8 mouse cellular contexts compared by ENCODE assay signal in genomic region chr11:69914372-69914764, GRCm38 (mm10). TPM values are rescaled to one million over a fixed set of nuclear protein-coding genes. Genes with fewer than 3 reads are reported as not detected.
DNase-seq lines count a peak whose midpoint lies in the region; ATAC-seq and TF ChIP-seq lines count a peak whose summit lies in the region.

No protein-coding gene starts in this region.

- 0 out of 2 replicates have a peak, but pooled peaks have one; percentile 2 for ATAC-seq in lung, embryonic 14.5 days (ENCODE audit: insufficient read depth)
- ATAC-seq in midbrain, embryonic 14.5 days (ENCODE audit: low FRiP score, low TSS enrichment), result no peak; the same call in 1 of the 2 replicates

- peak overlapping the region; percentile 97 for H3K4me2 ChIP-seq in lung, embryonic 14.5 days
- peak overlapping the region; percentile 99 for H3K4me2 ChIP-seq in midbrain, embryonic 14.5 days (ENCODE audit: low read length)

- peak overlapping the region; percentile 83 for H3K9ac ChIP-seq in lung, embryonic 14.5 days
- peak overlapping the region; percentile 82 for H3K9ac ChIP-seq in midbrain, embryonic 14.5 days (replicated peaks; ENCODE audit: low read length)

- H3K4me1 ChIP-seq in lung, embryonic 14.5 days (ENCODE audit: insufficient read depth), result peaks cover 5% of the 10 kb centered on the region; the same call in 1 of the 2 replicates
- H3K4me1 ChIP-seq in midbrain, embryonic 14.5 days (ENCODE audit: control insufficient read depth, insufficient read depth, low read length), result peaks cover 18% of the 10 kb centered on the region

- DNase-seq in lung, embryonic 14.5 days, result peak; percentile 55
- no peak for DNase-seq in lung, postnatal 10 days
- peak; percentile 48 for DNase-seq in embryo, embryonic 10.5 days (ENCODE audit: low spot score)
- peak; percentile 68 for DNase-seq in induced T-regulatory cell, adult 2 months (ENCODE audit: low read depth)
- DNase-seq in midbrain, embryonic 14.5 days, result no peak
- DNase-seq in adrenal gland, adult (ENCODE audit: inconsistent age in 2 of 2, low spot score in 1 of 2), result no peak
- DNase-seq in adrenal gland, adult 2 months, result no peak
- DNase-seq in cerebellum, adult 9-10 months, result no peak

- TF ChIP-seq CTCF in lung, embryonic 14.5 days (IDR thresholded peaks at IDR 0.05; ENCODE audit: low read depth), result no peak

- H3K27ac ChIP-seq in lung, embryonic 14.5 days (ENCODE audit: low read depth), result peak overlapping the region; percentile 90
- H3K27ac ChIP-seq in midbrain, embryonic 14.5 days (replicated peaks; ENCODE audit: low read depth, low read length), result peak overlapping the region; percentile 90

- H3K27me3 ChIP-seq in lung, embryonic 14.5 days (ENCODE audit: insufficient read depth, low read length), result no peaks in the 10 kb centered on the region
- H3K27me3 ChIP-seq in midbrain, embryonic 14.5 days (ENCODE audit: control insufficient read depth, insufficient read depth, low read length), result no peaks in the 10 kb centered on the region

- H3K9me3 ChIP-seq in lung, embryonic 14.5 days (ENCODE audit: low read depth, low read length), result no peaks in the 10 kb centered on the region
- H3K9me3 ChIP-seq in midbrain, embryonic 14.5 days (ENCODE audit: control insufficient read depth, low read length), result no peaks in the 10 kb centered on the region

- peak overlapping the region; percentile 91 for H3K4me3 ChIP-seq in lung, embryonic 14.5 days (ENCODE audit: low read depth, low read length)
- H3K4me3 ChIP-seq in midbrain, embryonic 14.5 days (replicated peaks; ENCODE audit: low read depth, low read length), result peak overlapping the region; percentile 80

- WGBS in lung, embryonic 14.5 days, result 1% methylated on average over 17 of the region's 17 CpGs
- 4% methylated on average over 17 of the region's 17 CpGs for WGBS in midbrain, embryonic 14.5 days

- H3K36me3 ChIP-seq in lung, embryonic 14.5 days (ENCODE audit: insufficient read depth), result peaks cover 88% of the 10 kb centered on the region
- peaks cover 85% of the 10 kb centered on the region for H3K36me3 ChIP-seq in midbrain, embryonic 14.5 days (ENCODE audit: control insufficient read depth, insufficient read depth, low read length)

RNA-seq across cellular contexts. Expression of gene Gps2, which starts 0.7 kb away (rescaled TPM):
- polyA plus RNA-seq in lung, embryonic 14.5 days (2014; fragmentation: Nextera tagmentation; extraction: Ambion mirVana), result 67.5 and 78.6 TPM in 2 replicates
- polyA plus RNA-seq in midbrain, embryonic 14.5 days (2014; fragmentation: Nextera tagmentation; extraction: Ambion mirVana), result 56.4 and 62.4 TPM in 2 replicates
- total RNA-seq in adrenal gland, adult 2 months (2021), result 10 to 100 TPM; 44.7 to 61.8 TPM
- polyA plus RNA-seq in adrenal gland, adult 2 months (2012; rRNA removed), result 130 and 148 TPM in 2 replicates

RNA-seq across cellular contexts. Expression of gene Eif5a, which starts 7.4 kb away (rescaled TPM):
- polyA plus RNA-seq in lung, embryonic 14.5 days (2014; fragmentation: Nextera tagmentation; extraction: Ambion mirVana), result 1,945 and 2,006 TPM in 2 replicates
- polyA plus RNA-seq in midbrain, embryonic 14.5 days (2014; fragmentation: Nextera tagmentation; extraction: Ambion mirVana), result 1,083 and 1,099 TPM in 2 replicates
- 100 to 1,000 TPM; 572 to 622 TPM for total RNA-seq in adrenal gland, adult 2 months (2021)
- 180 and 225 TPM in 2 replicates for polyA plus RNA-seq in adrenal gland, adult 2 months (2012; rRNA removed)

RNA-seq across cellular contexts. Expression of gene Neurl4, which starts 13.5 kb away (rescaled TPM):
- 12.5 and 13.1 TPM in 2 replicates for polyA plus RNA-seq in lung, embryonic 14.5 days (2014; fragmentation: Nextera tagmentation; extraction: Ambion mirVana)
- polyA plus RNA-seq in midbrain, embryonic 14.5 days (2014; fragmentation: Nextera tagmentation; extraction: Ambion mirVana), result 27.5 and 29.0 TPM in 2 replicates
- total RNA-seq in adrenal gland, adult 2 months (2021), result 10 to 100 TPM; 40.6 to 44.2 TPM
- 38.6 and 47.6 TPM in 2 replicates for polyA plus RNA-seq in adrenal gland, adult 2 months (2012; rRNA removed)

RNA-seq across cellular contexts. Expression of gene 2810408A11Rik, which starts 13.6 kb away (rescaled TPM):
- polyA plus RNA-seq in lung, embryonic 14.5 days (2014; fragmentation: Nextera tagmentation; extraction: Ambion mirVana), result 11.3 and 14.1 TPM in 2 replicates
- polyA plus RNA-seq in midbrain, embryonic 14.5 days (2014; fragmentation: Nextera tagmentation; extraction: Ambion mirVana), result 9.4 and 13.0 TPM in 2 replicates
- total RNA-seq in adrenal gland, adult 2 months (2021), result under 1 TPM; 0.66 to 0.86 TPM
- 0.18 and 0.74 TPM in 2 replicates for polyA plus RNA-seq in adrenal gland, adult 2 months (2012; rRNA removed)

RNA-seq across cellular contexts. Expression of gene Acap1, which starts 19.0 kb away (rescaled TPM):
- 0.38 and 0.83 TPM in 2 replicates for polyA plus RNA-seq in lung, embryonic 14.5 days (2014; fragmentation: Nextera tagmentation; extraction: Ambion mirVana)
- 0.17 and 0.30 TPM in 2 replicates for polyA plus RNA-seq in midbrain, embryonic 14.5 days (2014; fragmentation: Nextera tagmentation; extraction: Ambion mirVana)
- total RNA-seq in adrenal gland, adult 2 months (2021), result under 1 TPM; 0.46 to 0.69 TPM
- polyA plus RNA-seq in adrenal gland, adult 2 months (2012; rRNA removed), result 0.71 and 1.0 TPM in 2 replicates

Comparison
In these comparisons a context has a peak if more than half of its experiments do, and no peak if none do; other contexts are left out.
1. DNase-seq: peak in lung, embryonic 14.5 days (single experiment), embryo, embryonic 10.5 days (single experiment) and induced T-regulatory cell, adult 2 months (single experiment); none in lung, postnatal 10 days (single experiment), midbrain, embryonic 14.5 days (single experiment), adrenal gland, adult (0 of 2), adrenal gland, adult 2 months (single experiment) and cerebellum, adult 9-10 months (single experiment).